Mouse (Mus musculus): ENCODE data around the gene Fer1l5. TPM values are rescaled to one million over a fixed set of nuclear protein-coding genes. Genes with fewer than 3 reads are reported as not detected.

The Fer1l5 gene
- polyA plus RNA-seq, 1 experiment from 2014 or later: 0.34 TPM

DNA sequence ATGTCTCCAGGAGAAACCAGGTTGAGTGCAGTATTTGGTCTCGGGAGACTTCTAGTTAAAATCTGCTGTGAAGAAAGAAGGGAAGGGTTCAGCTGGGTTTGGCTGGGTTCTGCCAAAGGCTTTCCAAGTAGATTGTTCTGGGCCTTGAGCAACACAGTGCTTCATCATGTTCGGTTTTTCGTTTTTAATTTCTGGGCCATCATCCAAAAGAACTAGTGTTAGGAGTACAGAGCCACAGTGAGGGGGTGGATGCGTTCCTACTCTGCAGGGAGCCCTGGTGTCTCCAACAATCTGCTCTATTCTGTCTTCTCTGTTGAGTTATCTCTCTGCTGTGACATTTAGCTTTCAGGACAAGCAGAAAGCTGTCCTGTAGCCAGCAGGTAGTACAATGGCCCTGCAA is 69.0 kb downstream of the Fer1l5 start:
- Histone ChIP-seq H3K4me3 (ENCODE audit: low read depth, low read length) (no peak overlapping the region), H3K36me3 (ENCODE audit: control insufficient read depth, insufficient read depth) (peaks cover 18% of the 10 kb centered on the region), H3K27me3 (ENCODE audit: control insufficient read depth, insufficient read depth, low read depth, low read length) (no peaks in the 10 kb centered on the region), H3K4me1 (ENCODE audit: control insufficient read depth, low read depth, low read length) (peaks cover 9% of the 10 kb centered on the region), H3K27ac (ENCODE audit: low read length) (no peak overlapping the region), H3K9me3 (replicated peaks; ENCODE audit: control insufficient read depth, low read length) (no peaks in the 10 kb centered on the region), H3K9ac (ENCODE audit: low read depth, low read length) (no peak overlapping the region), H3K4me2 (ENCODE audit: low read depth, low read length) (no peak overlapping the region)
- no peak for ATAC-seq (ENCODE audit: low read depth)
- 80% methylated on average over 4 of the region's 4 CpGs for WGBS (ENCODE audit: insufficient replicate concordance)

GRCm38 (mm10) chr1:36444471-36445464 is 72.7 kb downstream of the Fer1l5 start, which contains the start of gene Lman2l:
Lman2l (minus strand) TSS chr1:36445271.
- Histone ChIP-seq H3K9me3 (replicated peaks; ENCODE audit: control insufficient read depth, low read length) (no peaks in the 10 kb centered on the region), H3K4me1 (ENCODE audit: control insufficient read depth, low read depth, low read length) (peaks cover 9% of the 10 kb centered on the region), H3K4me2 (ENCODE audit: low read depth, low read length) (peak within 1 kb of the TSS; percentile 97), H3K36me3 (ENCODE audit: control insufficient read depth, insufficient read depth) (no peaks in the 10 kb centered on the region), H3K27ac (ENCODE audit: low read length) (peak within 1 kb of the TSS; percentile 49), H3K27me3 (ENCODE audit: control insufficient read depth, insufficient read depth, low read depth, low read length) (no peaks in the 10 kb centered on the region), H3K9ac (ENCODE audit: low read depth, low read length) (peak within 1 kb of the TSS; percentile 74), H3K4me3 (ENCODE audit: low read depth, low read length) (peak within 1 kb of the TSS; percentile 96)
- ATAC-seq (ENCODE audit: low read depth): peak; percentile 100
- WGBS (ENCODE audit: insufficient replicate concordance): under 1% methylated on average over 57 of the region's 57 CpGs

GRCm38 (mm10) chr1:36445508-36445907 is 73.4 kb downstream of the Fer1l5 start:
- 38% methylated on average over 8 of the region's 8 CpGs for WGBS (ENCODE audit: insufficient replicate concordance)
- no peaks in the 10 kb centered on the region for H3K9me3 ChIP-seq (replicated peaks; ENCODE audit: control insufficient read depth, low read length)
- no peaks in the 10 kb centered on the region for H3K36me3 ChIP-seq (ENCODE audit: control insufficient read depth, insufficient read depth)
- H3K4me2 ChIP-seq (ENCODE audit: low read depth, low read length): peak overlapping the region; percentile 0; the same call in 1 of the 2 replicates
- H3K27ac ChIP-seq (ENCODE audit: low read length): peak overlapping the region; percentile 49
- peak overlapping the region; percentile 96 for H3K4me3 ChIP-seq (ENCODE audit: low read depth, low read length)
- no peaks in the 10 kb centered on the region for H3K27me3 ChIP-seq (ENCODE audit: control insufficient read depth, insufficient read depth, low read depth, low read length)
- ATAC-seq (ENCODE audit: low read depth): no peak
- H3K9ac ChIP-seq (ENCODE audit: low read depth, low read length): no peak overlapping the region
- H3K4me1 ChIP-seq (ENCODE audit: control insufficient read depth, low read depth, low read length): peaks cover 9% of the 10 kb centered on the region

GRCm38 (mm10) chr1:36446106-36446824 is 74.2 kb downstream of the Fer1l5 start:
- Histone ChIP-seq H3K4me2 (ENCODE audit: low read depth, low read length) (no peak overlapping the region), H3K4me1 (ENCODE audit: control insufficient read depth, low read depth, low read length) (peaks cover 9% of the 10 kb centered on the region), H3K9ac (ENCODE audit: low read depth, low read length) (no peak overlapping the region), H3K27me3 (ENCODE audit: control insufficient read depth, insufficient read depth, low read depth, low read length) (no peaks in the 10 kb centered on the region), H3K36me3 (ENCODE audit: control insufficient read depth, insufficient read depth) (no peaks in the 10 kb centered on the region), H3K27ac (ENCODE audit: low read length) (peak overlapping the region; percentile 49), H3K4me3 (ENCODE audit: low read depth, low read length) (no peak overlapping the region), H3K9me3 (replicated peaks; ENCODE audit: control insufficient read depth, low read length) (no peaks in the 10 kb centered on the region)
- no peak for ATAC-seq (ENCODE audit: low read depth)
- 22% methylated on average over 5 of the region's 5 CpGs for WGBS (ENCODE audit: insufficient replicate concordance)

GRCm38 (mm10) chr1:36446841-36447240 is 74.8 kb downstream of the Fer1l5 start:
- no peak for ATAC-seq (ENCODE audit: low read depth)
- WGBS (ENCODE audit: insufficient replicate concordance): 49% methylated on average over 5 of the region's 5 CpGs
- Histone ChIP-seq H3K4me3 (ENCODE audit: low read depth, low read length) (no peak overlapping the region), H3K9me3 (replicated peaks; ENCODE audit: control insufficient read depth, low read length) (no peaks in the 10 kb centered on the region), H3K27me3 (ENCODE audit: control insufficient read depth, insufficient read depth, low read depth, low read length) (no peaks in the 10 kb centered on the region), H3K4me2 (ENCODE audit: low read depth, low read length) (no peak overlapping the region), H3K27ac (ENCODE audit: low read length) (peak overlapping the region; percentile 4; the same call in 1 of the 2 replicates), H3K9ac (ENCODE audit: low read depth, low read length) (no peak overlapping the region), H3K4me1 (ENCODE audit: control insufficient read depth, low read depth, low read length) (peaks cover 9% of the 10 kb centered on the region), H3K36me3 (ENCODE audit: control insufficient read depth, insufficient read depth) (no peaks in the 10 kb centered on the region)

DNA sequence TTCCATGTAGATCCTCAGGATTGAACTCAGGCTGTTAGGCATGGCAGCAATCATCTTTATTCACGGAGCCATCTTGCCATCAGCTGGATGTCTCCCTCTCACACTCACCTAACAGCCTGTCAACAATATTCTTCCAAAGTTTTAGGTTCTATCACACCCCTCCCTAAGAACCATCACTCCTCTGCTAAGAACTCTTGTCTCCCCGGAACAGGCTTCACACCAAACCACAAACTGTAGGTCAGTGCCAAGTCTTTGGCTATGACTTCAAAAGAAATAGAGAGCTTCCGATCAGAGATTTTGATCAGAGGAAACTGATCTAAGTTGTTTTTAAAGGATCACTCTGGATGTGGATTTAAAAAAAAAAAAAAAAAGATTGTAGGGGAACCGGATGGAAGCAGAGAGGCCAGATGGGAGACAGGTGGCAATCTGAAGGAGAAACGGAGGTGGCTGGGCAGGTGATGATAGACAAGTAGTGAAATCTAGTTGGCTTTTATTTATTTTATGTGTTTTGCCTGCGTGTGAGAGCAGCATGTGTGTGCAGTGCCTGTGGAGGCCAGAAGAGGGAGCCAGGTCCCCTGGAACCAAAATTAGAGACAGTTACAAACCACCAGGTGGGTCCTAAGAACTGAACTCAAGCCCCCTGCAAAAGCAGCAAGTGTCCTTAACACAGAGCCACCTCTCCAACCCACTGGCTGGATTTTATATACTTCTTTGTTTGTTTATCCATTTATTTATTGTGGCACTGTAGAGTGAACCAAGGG is 82.1 kb downstream of the Fer1l5 start:
- no peak overlapping the region for H3K9ac ChIP-seq (ENCODE audit: low read depth, low read length)
- H3K36me3 ChIP-seq (ENCODE audit: control insufficient read depth, insufficient read depth): no peaks in the 10 kb centered on the region
- H3K9me3 ChIP-seq (replicated peaks; ENCODE audit: control insufficient read depth, low read length): 0 out of 2 replicates have a peak, but pooled peaks cover 2% of the 10 kb centered on the region
- 62% methylated on average over 6 of the region's 6 CpGs for WGBS (ENCODE audit: insufficient replicate concordance)
- no peak overlapping the region for H3K4me2 ChIP-seq (ENCODE audit: low read depth, low read length)
- H3K27ac ChIP-seq (ENCODE audit: low read length): no peak overlapping the region
- H3K27me3 ChIP-seq (ENCODE audit: control insufficient read depth, insufficient read depth, low read depth, low read length): no peaks in the 10 kb centered on the region
- H3K4me1 ChIP-seq (ENCODE audit: control insufficient read depth, low read depth, low read length): no peaks in the 10 kb centered on the region
- no peak overlapping the region for H3K4me3 ChIP-seq (ENCODE audit: low read depth, low read length)
- no peak for ATAC-seq (ENCODE audit: low read depth)

DNA sequence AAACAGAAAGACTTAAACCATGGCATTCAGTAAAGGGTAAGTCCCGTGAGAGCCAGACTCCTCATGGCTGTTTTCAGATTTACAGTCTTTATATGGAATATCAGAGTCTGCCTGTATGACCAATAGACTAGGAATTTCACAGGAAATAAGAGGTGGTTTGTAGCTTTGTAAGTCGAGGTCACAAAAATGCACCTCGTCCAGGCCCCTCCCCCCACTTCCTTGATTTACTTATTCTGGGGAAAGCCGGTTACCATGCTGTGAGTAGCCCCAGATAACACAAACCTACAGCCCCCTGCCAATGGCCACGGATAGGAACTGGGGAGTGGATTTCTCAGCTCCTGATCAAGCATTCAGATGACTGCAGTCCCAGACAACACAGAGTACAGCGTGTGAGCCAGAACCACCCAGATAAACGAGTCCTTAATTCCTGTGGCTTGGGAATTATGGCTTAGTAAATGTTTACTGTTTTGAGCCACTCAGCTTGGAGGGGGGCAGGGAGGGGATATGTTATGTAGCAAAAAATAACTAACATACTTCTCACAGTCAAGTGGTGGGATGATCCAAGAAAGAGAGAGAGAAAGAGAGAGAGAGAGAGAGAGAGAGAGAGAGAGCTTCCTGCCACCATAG is 85.4 kb downstream of the Fer1l5 start:
- no peak overlapping the region for H3K4me2 ChIP-seq (ENCODE audit: low read depth, low read length)
- no peaks in the 10 kb centered on the region for H3K36me3 ChIP-seq (ENCODE audit: control insufficient read depth, insufficient read depth)
- H3K27ac ChIP-seq (ENCODE audit: low read length): no peak overlapping the region
- H3K4me3 ChIP-seq (ENCODE audit: low read depth, low read length): no peak overlapping the region
- ATAC-seq (ENCODE audit: low read depth): no peak
- H3K4me1 ChIP-seq (ENCODE audit: control insufficient read depth, low read depth, low read length): no peaks in the 10 kb centered on the region
- no peak overlapping the region for H3K9ac ChIP-seq (ENCODE audit: low read depth, low read length)
- 0 out of 2 replicates have a peak, but pooled peaks cover 2% of the 10 kb centered on the region for H3K9me3 ChIP-seq (replicated peaks; ENCODE audit: control insufficient read depth, low read length)
- H3K27me3 ChIP-seq (ENCODE audit: control insufficient read depth, insufficient read depth, low read depth, low read length): no peaks in the 10 kb centered on the region
- 18% methylated on average over 7 of the region's 7 CpGs for WGBS (ENCODE audit: insufficient replicate concordance)

DNA sequence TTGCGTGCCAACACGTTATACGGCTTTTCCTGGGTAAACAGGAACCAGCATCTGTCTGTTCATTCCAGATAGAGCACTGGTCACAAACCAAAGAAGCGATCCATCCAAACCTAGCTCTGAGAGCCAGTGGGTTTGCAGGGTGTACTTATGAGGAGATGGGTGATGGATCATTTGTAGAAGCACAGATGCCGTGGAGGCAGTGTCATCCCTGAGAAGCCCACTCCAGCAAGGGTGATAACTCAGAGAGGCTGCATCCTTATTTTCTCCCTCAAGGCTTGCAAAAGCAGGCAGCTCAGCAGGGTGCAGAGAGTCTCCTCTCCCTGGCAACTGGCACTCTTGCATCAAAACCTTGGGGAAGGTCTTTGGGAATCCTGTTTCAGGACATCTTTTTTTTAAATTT is 86.1 kb downstream of the Fer1l5 start:
- Histone ChIP-seq H3K4me3 (ENCODE audit: low read depth, low read length) (no peak overlapping the region), H3K4me1 (ENCODE audit: control insufficient read depth, low read depth, low read length) (no peaks in the 10 kb centered on the region), H3K27me3 (ENCODE audit: control insufficient read depth, insufficient read depth, low read depth, low read length) (no peaks in the 10 kb centered on the region), H3K27ac (ENCODE audit: low read length) (no peak overlapping the region), H3K36me3 (ENCODE audit: control insufficient read depth, insufficient read depth) (no peaks in the 10 kb centered on the region), H3K9me3 (replicated peaks; ENCODE audit: control insufficient read depth, low read length) (0 out of 2 replicates have a peak, but pooled peaks cover 2% of the 10 kb centered on the region), H3K9ac (ENCODE audit: low read depth, low read length) (no peak overlapping the region), H3K4me2 (ENCODE audit: low read depth, low read length) (no peak overlapping the region)
- WGBS (ENCODE audit: insufficient replicate concordance): 23% methylated on average over 5 of the region's 5 CpGs
- no peak for ATAC-seq (ENCODE audit: low read depth)
